In genomic region chr14:104477616-104478015, GRCm38 (mm10) we compare ENCODE assay signal across 40 mouse cellular contexts. TPM values are rescaled to one million over a fixed set of nuclear protein-coding genes. Genes with fewer than 3 reads are reported as not detected.
"Had no signal": no experiment of that assay in that cellular context is flagged by ENCODE, and none has a peak within 500 bp of the region (broad histone marks: within the 10 kb centered on the region; RNA-seq: fewer than 3 reads in every experiment).

No protein-coding gene starts in this region.

- DNase-seq: heart, postnatal 10 days; heart, postnatal 36 days; heart, postnatal 4 days; kidney, adult 11 months; kidney, adult 18-20 months; kidney, adult 2 months; kidney, adult 8-10 months; kidney, adult 9 months; kidney, postnatal 10 days; kidney, postnatal 14 days; kidney, postnatal 25 days; kidney, postnatal 36 days; kidney, postnatal 4 days; layer of hippocampus, adult 9-11 months; layer of hippocampus, postnatal 36 days had no signal

- H3K4me3 ChIP-seq: heart, embryonic 10.5 days; heart, embryonic 12.5 days; heart, embryonic 13.5 days; heart, embryonic 15.5 days; hindbrain, embryonic 10.5 days; hindbrain, embryonic 12.5 days; hindbrain, embryonic 13.5 days; hindbrain, embryonic 15.5 days; intestine, embryonic 15.5 days; kidney, embryonic 15.5 days; layer of hippocampus, adult 2 months had no signal

- ATAC-seq: hindbrain, embryonic 16.5 days; hindbrain, postnatal 0 days; inflammation-experienced regulatory T-cells, adult 6 months; intestine, embryonic 15.5 days; intestine, embryonic 16.5 days; intestine, postnatal 0 days had no signal

- H3K9ac ChIP-seq: heart, embryonic 12.5 days; heart, embryonic 13.5 days; heart, embryonic 15.5 days; hindbrain, embryonic 12.5 days; hindbrain, embryonic 13.5 days; hindbrain, embryonic 14.5 days; hindbrain, embryonic 15.5 days; intestine, embryonic 15.5 days; kidney, embryonic 15.5 days had no signal

- H3K9me3 ChIP-seq: heart, embryonic 10.5 days; heart, embryonic 12.5 days; heart, embryonic 13.5 days; heart, embryonic 15.5 days; hindbrain, embryonic 10.5 days; hindbrain, embryonic 12.5 days; hindbrain, embryonic 13.5 days; hindbrain, embryonic 15.5 days; intestine, embryonic 15.5 days; kidney, embryonic 15.5 days had no signal

- H3K27ac ChIP-seq: heart, embryonic 10.5 days; heart, embryonic 13.5 days; heart, embryonic 15.5 days; hindbrain, embryonic 10.5 days; hindbrain, embryonic 12.5 days; hindbrain, embryonic 13.5 days; hindbrain, embryonic 14.5 days; hindbrain, embryonic 15.5 days; hindbrain, postnatal 0 days; intestine, embryonic 15.5 days; kidney, embryonic 15.5 days; kidney, postnatal 0 days; layer of hippocampus, adult 2 months had no signal

- H3K4me2 ChIP-seq: heart, embryonic 11.5 days; heart, embryonic 12.5 days; heart, embryonic 13.5 days; heart, embryonic 15.5 days; hindbrain, embryonic 12.5 days; hindbrain, embryonic 13.5 days; hindbrain, embryonic 14.5 days; hindbrain, embryonic 15.5 days; intestine, embryonic 15.5 days; kidney, embryonic 15.5 days had no signal

RNA-seq across cellular contexts. Expression of gene Pou4f1, which starts 9.8 kb away (rescaled TPM):
- total RNA-seq: heart, postnatal 25 days; hematopoietic stem cell, adult 5-6 weeks; layer of hippocampus, adult 18-20 months; layer of hippocampus, adult 2 months; layer of hippocampus, postnatal 10 days; layer of hippocampus, postnatal 14 days; layer of hippocampus, postnatal 36 days; left cerebral cortex, adult 18-20 months had no signal
- polyA plus RNA-seq: heart, embryonic 12.5 days; kidney, adult 2 months had no signal
